Mouse (Mus musculus): ENCODE data around the gene Metap1.
A peak's percentile ranks its signal among the peaks of the same experiment; 100 is the strongest.

Gene Metap1

GRCm38 (mm10) chr3:138489327-138490033 lies at the start of gene Metap1:
Gene Metap1, minus strand, starts transcription at chr3:138489515.
- peak; percentile 93 for DNase-seq

GRCm38 (mm10) chr3:138536031-138536430 lies 46.7 kb upstream of the Metap1 start:
- peak; percentile 55 to 58 for DNase-seq

GRCm38 (mm10) chr3:138532764-138533163 lies 43.4 kb upstream of the Metap1 start:
- DNase-seq: no peak

- no peak for DNase-seq
These were observed 42.3 kb upstream of the Metap1 start for GRCm38 (mm10) chr3:138531479-138532181.

- DNase-seq: no peak
These were observed 41.5 kb upstream of the Metap1 start for GRCm38 (mm10) chr3:138530578-138531478.

GRCm38 (mm10) chr3:138528265-138528664 lies 39.0 kb upstream of the Metap1 start:
- DNase-seq: no peak

GRCm38 (mm10) chr3:138527667-138528231 lies 38.4 kb upstream of the Metap1 start:
- peak; percentile 55 to 66 for DNase-seq

GRCm38 (mm10) chr3:138526916-138527666 lies 37.8 kb upstream of the Metap1 start:
- peak; percentile 98 to 99 for DNase-seq

- peak; percentile 74 to 84 for DNase-seq
These were observed 37.0 kb upstream of the Metap1 start, which contains the start of gene Eif4e for GRCm38 (mm10) chr3:138526073-138526915. Gene Eif4e, plus strand, starts transcription at chr3:138526179.

GRCm38 (mm10) chr3:138525494-138525893 lies 36.2 kb upstream of the Metap1 start:
- DNase-seq: no peak

GRCm38 (mm10) chr3:138523956-138524355 lies 34.6 kb upstream of the Metap1 start:
- DNase-seq: no peak

- no peak for DNase-seq
These were observed 29.9 kb upstream of the Metap1 start for GRCm38 (mm10) chr3:138519218-138519617.

GRCm38 (mm10) chr3:138517881-138518280 lies 28.6 kb upstream of the Metap1 start:
- peak in 1 of 2 experiments; percentile 33 for DNase-seq

- DNase-seq: no peak
These were observed 26.5 kb upstream of the Metap1 start for GRCm38 (mm10) chr3:138515656-138516370.

- DNase-seq: no peak
These were observed 25.4 kb upstream of the Metap1 start for GRCm38 (mm10) chr3:138514749-138515148.

- DNase-seq: no peak
These were observed 23.9 kb upstream of the Metap1 start for GRCm38 (mm10) chr3:138513243-138513642.

GRCm38 (mm10) chr3:138510471-138510870 lies 21.2 kb upstream of the Metap1 start:
- DNase-seq: no peak

- DNase-seq: no peak
These were observed 20.3 kb upstream of the Metap1 start for GRCm38 (mm10) chr3:138509581-138509980.

GRCm38 (mm10) chr3:138506749-138507148 lies 17.4 kb upstream of the Metap1 start:
- DNase-seq: peak; percentile 24 to 62

- no peak for DNase-seq
These were observed 14.4 kb upstream of the Metap1 start for GRCm38 (mm10) chr3:138503754-138504153.
